Mouse (Mus musculus): ENCODE results near the gene Tex264.

DNA sequence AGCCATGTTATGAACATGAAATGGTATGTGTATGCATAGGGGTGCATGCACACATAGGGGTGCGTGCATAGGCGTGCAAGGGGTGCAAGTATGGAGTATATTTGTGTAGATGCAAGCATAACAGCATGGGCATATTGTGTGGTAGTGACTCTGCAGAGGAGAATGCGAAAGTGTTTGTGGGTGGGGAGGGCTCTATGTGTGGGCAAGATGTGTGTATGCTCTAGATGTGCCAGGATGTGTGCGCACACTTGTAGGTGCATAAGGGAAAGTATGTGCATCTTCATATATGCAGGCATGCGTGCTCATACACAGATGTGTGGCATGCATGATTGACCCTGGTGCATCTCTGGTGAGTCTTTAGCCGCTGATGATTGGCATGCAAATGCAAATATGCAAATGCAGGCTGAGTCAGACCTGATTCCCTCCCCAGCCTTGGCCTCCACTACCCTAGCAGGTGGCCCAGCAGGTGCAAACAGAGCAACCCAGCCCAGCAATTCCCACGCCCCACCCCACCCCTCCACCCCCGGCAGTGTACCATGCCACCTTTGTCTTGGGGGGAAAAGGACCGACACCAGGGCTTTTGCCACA lies 39.9 kb downstream of the Tex264 start:
- TF ChIP-seq CTCF (IDR thresholded peaks at IDR 0.05; ENCODE audit: low read depth) (no peak), EP300 (IDR thresholded peaks at IDR 0.05; ENCODE audit: low read depth) (no peak)
